Mouse (Mus musculus) embryo, embryonic 10.5 days (tissue): ENCODE measurements around the gene Il17c.
A peak's percentile ranks its signal among the peaks of the same experiment; 100 is the strongest.

Experiments
- DNase-seq: peaks from one replicate; pipeline ENCODE4 v3.0.0-alpha.2; 2015; ENCODE audit warnings: low spot score

The Il17c gene

GRCm38 (mm10) chr8:122421376-122422070, at the start of gene Il17c:
Gene Il17c, plus strand, starts transcription at chr8:122422020.
- no peak for DNase-seq

- no peak for DNase-seq
These were observed 46.5 kb upstream of the Il17c start for GRCm38 (mm10) chr8:122375320-122375719.

- DNase-seq: no peak
These were observed 46.0 kb upstream of the Il17c start for GRCm38 (mm10) chr8:122375751-122376364.

- DNase-seq: peak; percentile 98
These were observed 45.2 kb upstream of the Il17c start, which contains the start of gene Zc3h18 for GRCm38 (mm10) chr8:122376365-122377231. Gene Zc3h18, plus strand, starts transcription at chr8:122376609.

- no peak for DNase-seq
These were observed 38.8 kb upstream of the Il17c start for GRCm38 (mm10) chr8:122383039-122383438.

- peak; percentile 18 for DNase-seq
These were observed 32.5 kb upstream of the Il17c start for GRCm38 (mm10) chr8:122389357-122389756.

GRCm38 (mm10) chr8:122390758-122391157, 31.1 kb upstream of the Il17c start:
- no peak for DNase-seq

GRCm38 (mm10) chr8:122393717-122394116, 28.1 kb upstream of the Il17c start:
- DNase-seq: no peak

- DNase-seq: no peak
These were observed 26.5 kb upstream of the Il17c start for GRCm38 (mm10) chr8:122395291-122395690.

- no peak for DNase-seq
These were observed 23.6 kb upstream of the Il17c start for GRCm38 (mm10) chr8:122398186-122398585.

GRCm38 (mm10) chr8:122405146-122405805, 16.5 kb upstream of the Il17c start:
- DNase-seq: no peak

- DNase-seq: no peak
These were observed 14.1 kb upstream of the Il17c start for GRCm38 (mm10) chr8:122407678-122408077.

GRCm38 (mm10) chr8:122414311-122414710, 7.5 kb upstream of the Il17c start:
- no peak for DNase-seq

- DNase-seq: no peak
These were observed 6.3 kb upstream of the Il17c start for GRCm38 (mm10) chr8:122415554-122415953.

GRCm38 (mm10) chr8:122419881-122420555, 1.8 kb upstream of the Il17c start:
- no peak for DNase-seq

GRCm38 (mm10) chr8:122423217-122423616, 1.4 kb downstream of the Il17c start:
- no peak for DNase-seq

GRCm38 (mm10) chr8:122423659-122424058, 1.8 kb downstream of the Il17c start:
- DNase-seq: no peak

- no peak for DNase-seq
These were observed 4.3 kb downstream of the Il17c start for GRCm38 (mm10) chr8:122426145-122426544.

GRCm38 (mm10) chr8:122427607-122428006, 5.8 kb downstream of the Il17c start:
- DNase-seq: no peak

- DNase-seq: no peak
These were observed 6.3 kb downstream of the Il17c start for GRCm38 (mm10) chr8:122428163-122428562.

- DNase-seq: no peak
These were observed 8.3 kb downstream of the Il17c start for GRCm38 (mm10) chr8:122430058-122430636.
